Mouse (Mus musculus): ENCODE results near the gene Etaa1. TPM values are rescaled to one million over a fixed set of nuclear protein-coding genes. Genes with fewer than 3 reads are reported as not detected.
"Not testable (repeated sequence)": the region's sequence is repeated elsewhere in the genome, so short reads cannot be mapped to it uniquely, and the experiment has no call there.

Gene Etaa1
- polyA plus RNA-seq, 1 experiment from 2014 or later, result 14.1 TPM

- 90% methylated on average over 1 of the region's 1 CpGs for WGBS
- H3K4me3 ChIP-seq (ENCODE audit: low read depth, low read length), result no peak overlapping the region
- H3K27me3 ChIP-seq (replicated peaks; ENCODE audit: control insufficient read depth, insufficient read depth, low read length), result no peaks in the 10 kb centered on the region
- no peak for DNase-seq (ENCODE audit: low spot score)
- 0 out of 2 replicates have a peak, but pooled peaks cover 3% of the 10 kb centered on the region for H3K4me1 ChIP-seq (replicated peaks; ENCODE audit: control insufficient read depth, insufficient read depth, low read length)
- H3K4me2 ChIP-seq, result no peak overlapping the region
- no peak overlapping the region for H3K27ac ChIP-seq (ENCODE audit: low read depth, low read length)
- no peak overlapping the region for H3K9ac ChIP-seq (ENCODE audit: low read depth, low read length)
- peaks cover 2% of the 10 kb centered on the region; the same call in 1 of the 2 replicates for H3K9me3 ChIP-seq (ENCODE audit: control insufficient read depth, low read length)
- peaks cover 15% of the 10 kb centered on the region for H3K36me3 ChIP-seq (ENCODE audit: control insufficient read depth, insufficient read depth, low read length)
- ATAC-seq (replicated peaks; ENCODE audit: low FRiP score), result no peak
Measured at GRCm38 (mm10) chr11:17939168-17939567, 14.5 kb downstream of the Etaa1 start.

- no peak for ATAC-seq (replicated peaks; ENCODE audit: low FRiP score)
- no peak overlapping the region for H3K27ac ChIP-seq (ENCODE audit: low read depth, low read length)
- H3K4me3 ChIP-seq (ENCODE audit: low read depth, low read length), result no peak overlapping the region
- peaks cover 15% of the 10 kb centered on the region for H3K36me3 ChIP-seq (ENCODE audit: control insufficient read depth, insufficient read depth, low read length)
- no peak overlapping the region for H3K4me2 ChIP-seq
- no peaks in the 10 kb centered on the region for H3K27me3 ChIP-seq (replicated peaks; ENCODE audit: control insufficient read depth, insufficient read depth, low read length)
- DNase-seq (ENCODE audit: low spot score), result no peak
- H3K4me1 ChIP-seq (replicated peaks; ENCODE audit: control insufficient read depth, insufficient read depth, low read length), result no peaks in the 10 kb centered on the region
- peaks cover 2% of the 10 kb centered on the region; the same call in 1 of the 2 replicates for H3K9me3 ChIP-seq (ENCODE audit: control insufficient read depth, low read length)
- no peak overlapping the region for H3K9ac ChIP-seq (ENCODE audit: low read depth, low read length)
Measured at GRCm38 (mm10) chr11:17937931-17938330, 15.7 kb downstream of the Etaa1 start.

- H3K4me3 ChIP-seq (ENCODE audit: low read depth, low read length), result no peak overlapping the region
- WGBS, result 81% methylated on average over 4 of the region's 4 CpGs
- ATAC-seq (replicated peaks; ENCODE audit: low FRiP score) (no peak), DNase-seq (ENCODE audit: low spot score) (no peak)
- H3K9ac ChIP-seq (ENCODE audit: low read depth, low read length), result no peak overlapping the region
- H3K4me2 ChIP-seq, result no peak overlapping the region
- no peaks in the 10 kb centered on the region for H3K4me1 ChIP-seq (replicated peaks; ENCODE audit: control insufficient read depth, insufficient read depth, low read length)
- H3K27me3 ChIP-seq (replicated peaks; ENCODE audit: control insufficient read depth, insufficient read depth, low read length), result no peaks in the 10 kb centered on the region
- H3K36me3 ChIP-seq (ENCODE audit: control insufficient read depth, insufficient read depth, low read length), result no peaks in the 10 kb centered on the region
- H3K27ac ChIP-seq (ENCODE audit: low read depth, low read length), result no peak overlapping the region
- H3K9me3 ChIP-seq (ENCODE audit: control insufficient read depth, low read length), result no peaks in the 10 kb centered on the region
Measured at GRCm38 (mm10) chr11:17917905-17918304, 35.8 kb downstream of the Etaa1 start.

- Histone ChIP-seq H3K27me3 (replicated peaks; ENCODE audit: control insufficient read depth, insufficient read depth, low read length) (no peaks in the 10 kb centered on the region), H3K36me3 (ENCODE audit: control insufficient read depth, insufficient read depth, low read length) (no peaks in the 10 kb centered on the region), H3K9me3 (ENCODE audit: control insufficient read depth, low read length) (no peaks in the 10 kb centered on the region), H3K9ac (ENCODE audit: low read depth, low read length) (no peak overlapping the region), H3K4me2 (no peak overlapping the region), H3K4me3 (ENCODE audit: low read depth, low read length) (no peak overlapping the region), H3K4me1 (replicated peaks; ENCODE audit: control insufficient read depth, insufficient read depth, low read length) (no peaks in the 10 kb centered on the region), H3K27ac (ENCODE audit: low read depth, low read length) (no peak overlapping the region)
- DNase-seq (ENCODE audit: low spot score) (no peak), ATAC-seq (replicated peaks; ENCODE audit: low FRiP score) (no peak)
- WGBS, result 78% methylated on average over 5 of the region's 5 CpGs
Measured at GRCm38 (mm10) chr11:17917101-17917500, 36.6 kb downstream of the Etaa1 start.

GRCm38 (mm10) chr11:17916486-17916885 is 37.2 kb downstream of the Etaa1 start:
- no peak for ATAC-seq (replicated peaks; ENCODE audit: low FRiP score)
- 73% methylated on average over 1 of the region's 1 CpGs for WGBS
- Histone ChIP-seq H3K4me1 (replicated peaks; ENCODE audit: control insufficient read depth, insufficient read depth, low read length) (no peaks in the 10 kb centered on the region), H3K9ac (ENCODE audit: low read depth, low read length) (no peak overlapping the region), H3K9me3 (ENCODE audit: control insufficient read depth, low read length) (no peaks in the 10 kb centered on the region), H3K27ac (ENCODE audit: low read depth, low read length) (no peak overlapping the region), H3K4me3 (ENCODE audit: low read depth, low read length) (no peak overlapping the region), H3K36me3 (ENCODE audit: control insufficient read depth, insufficient read depth, low read length) (no peaks in the 10 kb centered on the region), H3K4me2 (no peak overlapping the region), H3K27me3 (replicated peaks; ENCODE audit: control insufficient read depth, insufficient read depth, low read length) (no peaks in the 10 kb centered on the region)
- DNase-seq (ENCODE audit: low spot score), result no peak

GRCm38 (mm10) chr11:17900996-17901395 is 52.7 kb downstream of the Etaa1 start:
- H3K9me3 ChIP-seq (ENCODE audit: control insufficient read depth, low read length); DNase-seq (ENCODE audit: low spot score); H3K4me2 ChIP-seq; H3K27ac ChIP-seq (ENCODE audit: low read depth, low read length); H3K36me3 ChIP-seq (ENCODE audit: control insufficient read depth, insufficient read depth, low read length); H3K9ac ChIP-seq (ENCODE audit: low read depth, low read length); ATAC-seq (replicated peaks; ENCODE audit: low FRiP score); H3K4me3 ChIP-seq (ENCODE audit: low read depth, low read length); H3K27me3 ChIP-seq (replicated peaks; ENCODE audit: control insufficient read depth, insufficient read depth, low read length); H3K4me1 ChIP-seq (replicated peaks; ENCODE audit: control insufficient read depth, insufficient read depth, low read length): not testable (repeated sequence)
- 84% methylated on average over 4 of the region's 4 CpGs for WGBS
